Mouse (Mus musculus): ENCODE data around the gene Gm10197.

- no peak for TF ChIP-seq CTCF (IDR thresholded peaks at IDR 0.05; ENCODE audit: borderline replicate concordance, extremely low read depth, insufficient read depth, insufficient read length)
- TF ChIP-seq POLR2A (IDR thresholded peaks at IDR 0.05; ENCODE audit: borderline replicate concordance, extremely low read depth, insufficient read depth, insufficient read length, poor library complexity, severe bottlenecking): no peak
Measured at GRCm38 (mm10) chr19:53377652-53378051, 6.1 kb upstream of the Gm10197 start.

Measured in brain, embryonic 14.5 days (tissue).